Mouse (Mus musculus) heart, adult 8-10 months (tissue): Measurements from ENCODE around the gene Nubpl. TPM values are rescaled to one million over a fixed set of nuclear protein-coding genes. Genes with fewer than 3 reads are reported as not detected.
"Not testable (repeated sequence)": the region's sequence is repeated elsewhere in the genome, so short reads cannot be mapped to it uniquely, and the experiment has no call there.

Experiments used
- DNase-seq: peaks from one replicate; pipeline ENCODE4 v3.0.0; 2022; ENCODE audit warnings: low spot score
- total RNA-seq, 4 experiments: library from RNA; stranded (reverse); gene quantifications; 2 replicates each; pipeline ENCODE4 v1.2.4; 2022

Gene Nubpl
- 10 to 100 TPM; 10.2 to 13.0 (median 11.6) TPM for total RNA-seq

- DNase-seq = peak; percentile 94
These were observed at the start of gene Nubpl for GRCm38 (mm10) chr12:52097650-52098070. Gene Nubpl, plus strand, starts transcription at chr12:52097737.

GRCm38 (mm10) chr12:52049324-52049723 lies 48.2 kb upstream of the Nubpl start:
- no peak for DNase-seq

GRCm38 (mm10) chr12:52079296-52079695 lies 18.2 kb upstream of the Nubpl start:
- not testable (repeated sequence) for DNase-seq

GRCm38 (mm10) chr12:52097049-52097649 lies 388 bp upstream of the Nubpl start:
- DNase-seq = no peak

GRCm38 (mm10) chr12:52120276-52120675 lies 22.7 kb downstream of the Nubpl start:
- DNase-seq = no peak

- no peak for DNase-seq
These were observed 28.9 kb downstream of the Nubpl start for GRCm38 (mm10) chr12:52126407-52126806.

- no peak for DNase-seq
These were observed 31.5 kb downstream of the Nubpl start for GRCm38 (mm10) chr12:52129072-52129471.

- DNase-seq = no peak
These were observed 34.7 kb downstream of the Nubpl start for GRCm38 (mm10) chr12:52132256-52132655.

GRCm38 (mm10) chr12:52138296-52138695 lies 40.8 kb downstream of the Nubpl start:
- no peak for DNase-seq

GRCm38 (mm10) chr12:52146639-52147038 lies 49.1 kb downstream of the Nubpl start:
- DNase-seq = no peak

GRCm38 (mm10) chr12:52149448-52149847 lies 51.9 kb downstream of the Nubpl start:
- no peak for DNase-seq

- DNase-seq = no peak
These were observed 54.5 kb downstream of the Nubpl start for GRCm38 (mm10) chr12:52152071-52152470.

GRCm38 (mm10) chr12:52154906-52155305 lies 57.4 kb downstream of the Nubpl start:
- no peak for DNase-seq

- no peak for DNase-seq
These were observed 66.9 kb downstream of the Nubpl start for GRCm38 (mm10) chr12:52164414-52164813.

- DNase-seq = no peak
These were observed 88.8 kb downstream of the Nubpl start for GRCm38 (mm10) chr12:52186205-52186793.

- no peak for DNase-seq
These were observed 89.5 kb downstream of the Nubpl start for GRCm38 (mm10) chr12:52186963-52187590.

GRCm38 (mm10) chr12:52198471-52198870 lies 100.9 kb downstream of the Nubpl start:
- DNase-seq = no peak

- no peak for DNase-seq
These were observed 111.6 kb downstream of the Nubpl start for GRCm38 (mm10) chr12:52209121-52209610.

GRCm38 (mm10) chr12:52211144-52211543 lies 113.6 kb downstream of the Nubpl start:
- no peak for DNase-seq

- DNase-seq = no peak
These were observed 117.3 kb downstream of the Nubpl start for GRCm38 (mm10) chr12:52214837-52215236.

GRCm38 (mm10) chr12:52224954-52225353 lies 127.4 kb downstream of the Nubpl start:
- no peak for DNase-seq

- DNase-seq = no peak
These were observed 131.2 kb downstream of the Nubpl start for GRCm38 (mm10) chr12:52228746-52229145.

GRCm38 (mm10) chr12:52231929-52232328 lies 134.4 kb downstream of the Nubpl start:
- not testable (repeated sequence) for DNase-seq
